Mouse (Mus musculus) thymus, adult 2 months (tissue): ENCODE measurements around the gene Osbp. TPM values are rescaled to one million over a fixed set of nuclear protein-coding genes. Genes with fewer than 3 reads are reported as not detected.
A peak's percentile ranks its signal among the peaks of the same experiment; 100 is the strongest.

ENCODE experiments used
- DNase-seq: peaks from one replicate; pipeline ENCODE4 v3.0.0; 2021
- H3K27ac ChIP-seq: fragments of 200-500 bp; 2 replicates; pipeline ENCODE4 v1.5.1; 2012; ENCODE audit warnings: low read length, control low read depth; ENCODE audit not compliant: control insufficient read depth, insufficient read depth
- H3K27me3 ChIP-seq: fragments of 200-500 bp; 2 replicates; pipeline ENCODE4 v1.6.1; 2012; ENCODE audit warnings: mild to moderate bottlenecking, low read length, moderate library complexity, mixed read lengths; ENCODE audit not compliant: control insufficient read depth, insufficient read depth
- H3K36me3 ChIP-seq: fragments of 200-500 bp; 2 replicates; pipeline ENCODE4 v1.6.1; 2012; ENCODE audit warnings: mild to moderate bottlenecking, low read length, moderate library complexity; ENCODE audit not compliant: control insufficient read depth, insufficient read depth
- H3K4me1 ChIP-seq: fragments of 200-500 bp; replicated peaks from 2 replicates; pipeline ENCODE4 v1.6.1; 2012; ENCODE audit warnings: low read length; ENCODE audit not compliant: control insufficient read depth, insufficient read depth
- H3K4me3 ChIP-seq: fragments of 200-500 bp; 2 replicates; pipeline ENCODE4 v1.5.1; 2012; ENCODE audit warnings: mild to moderate bottlenecking, low read length, control low read depth, moderate library complexity; ENCODE audit not compliant: control insufficient read depth, insufficient read depth
- CTCF ChIP-seq: fragments of 200-500 bp; IDR thresholded peaks from 2 replicates; pipeline ENCODE4 v1.5.1; 2012; ENCODE audit warnings: mild to moderate bottlenecking, control low read depth, low read length, moderate library complexity, borderline replicate concordance; ENCODE audit not compliant: control insufficient read depth, poor library complexity, insufficient read depth; ENCODE audit errors: extremely low read depth
- POLR2A ChIP-seq: fragments of 200-500 bp; IDR thresholded peaks from 2 replicates; pipeline ENCODE4 v1.6.1; 2012; ENCODE audit warnings: mild to moderate bottlenecking, low read length, control low read depth, moderate library complexity; ENCODE audit not compliant: control insufficient read depth, poor library complexity, insufficient read depth; ENCODE audit errors: extremely low read depth
- WGBS: fragments of 180-500 bp; shearing (Covaris S2); methylation state at CpG from one replicate; pipeline ENCODE4 v1.1.7; 2018; 5-methylcytosine and 5-hydroxymethylcytosine counted together
- polyA plus RNA-seq: library from polyadenylated mRNA; depleted of rRNA; stranded (reverse); fragments of >200 nt; gene quantifications from 2 replicates; pipeline ENCODE4 v1.2.3, GENCODE M21; 2012

The Osbp gene
- polyA plus RNA-seq, 1 experiment: 24.5 TPM

DNA sequence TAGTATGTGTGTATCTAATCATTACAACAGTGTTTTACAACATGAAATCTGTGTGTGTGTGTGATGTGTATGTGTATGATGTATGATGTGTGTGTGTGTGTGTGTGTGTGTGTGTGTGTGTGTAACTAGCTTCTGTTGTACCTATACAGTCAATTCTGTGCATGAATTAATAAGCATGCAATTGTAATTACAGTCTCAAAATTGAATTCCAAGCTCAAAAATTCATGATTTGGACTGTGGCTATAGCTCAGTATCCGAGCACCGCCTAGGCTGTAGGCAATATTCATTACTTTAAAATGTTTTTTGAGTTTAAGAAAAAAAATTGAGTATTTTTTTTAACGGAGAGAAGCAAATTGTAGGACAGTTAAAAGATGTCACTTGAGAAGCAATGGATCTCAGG is 35.9 kb downstream of the Osbp start:
- no peak for TF ChIP-seq POLR2A
- TF ChIP-seq CTCF: no peak
- no peak for DNase-seq

DNA sequence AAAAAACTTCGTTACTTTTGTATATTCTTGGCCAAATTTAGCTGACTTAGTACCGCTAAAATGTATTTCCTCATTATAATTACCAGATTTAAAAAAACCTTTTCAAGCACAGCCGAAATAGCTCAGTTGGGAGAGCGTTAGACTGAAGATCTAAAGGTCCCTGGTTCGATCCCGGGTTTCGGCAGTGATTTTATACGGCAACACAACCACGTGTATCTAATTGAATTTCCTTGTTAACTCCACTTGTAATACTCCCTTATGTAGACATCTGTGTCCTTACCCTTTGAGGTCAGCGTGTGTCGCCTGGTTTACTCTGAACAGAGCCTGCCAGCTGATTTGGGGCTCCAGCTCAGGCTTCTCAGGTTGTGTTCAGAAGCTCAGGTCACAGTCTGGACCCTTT is 36.4 kb downstream of the Osbp start:
- 2% methylated on average over 11 of the region's 11 CpGs for WGBS
- H3K36me3 ChIP-seq: no peaks in the 10 kb centered on the region
- peak; percentile 64 for DNase-seq
- H3K27me3 ChIP-seq: no peaks in the 10 kb centered on the region
- peaks cover 7% of the 10 kb centered on the region for H3K4me1 ChIP-seq
- H3K27ac ChIP-seq: no peak overlapping the region
- H3K4me3 ChIP-seq: no peak overlapping the region
- TF ChIP-seq POLR2A (no peak), CTCF (no peak)

More for the DNA sequence above, 35.9 kb downstream of the Osbp start:
- Histone ChIP-seq H3K27me3 (no peaks in the 10 kb centered on the region), H3K27ac (no peak overlapping the region), H3K4me1 (peaks cover 7% of the 10 kb centered on the region), H3K36me3 (no peaks in the 10 kb centered on the region), H3K4me3 (no peak overlapping the region)
- WGBS: 33% methylated on average over 3 of the region's 3 CpGs

DNA sequence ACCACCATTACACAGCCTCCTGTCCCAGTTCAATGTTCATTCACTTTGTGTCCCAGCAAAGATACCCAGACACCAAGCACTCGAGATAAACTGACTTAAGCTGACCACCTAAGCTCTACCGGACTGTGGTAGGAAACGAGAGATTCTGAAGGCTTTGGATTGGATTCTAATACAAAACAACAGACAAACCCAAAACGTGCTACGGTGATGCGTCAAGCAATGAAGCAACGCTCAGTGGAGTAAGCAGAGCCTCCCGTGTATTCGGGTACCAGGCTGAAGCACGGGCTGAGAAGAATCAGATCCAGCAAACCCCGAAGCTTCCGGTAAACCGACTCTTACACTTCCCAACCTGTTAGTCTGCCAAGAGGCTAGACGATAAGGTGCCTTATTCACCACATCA is 37.0 kb downstream of the Osbp start:
- Histone ChIP-seq H3K36me3 (no peaks in the 10 kb centered on the region), H3K27me3 (no peaks in the 10 kb centered on the region), H3K4me1 (peaks cover 7% of the 10 kb centered on the region), H3K27ac (no peak overlapping the region), H3K4me3 (no peak overlapping the region)
- TF ChIP-seq CTCF: no peak
- no peak for TF ChIP-seq POLR2A
- 81% methylated on average over 14 of the region's 14 CpGs for WGBS
- no peak for DNase-seq

DNA sequence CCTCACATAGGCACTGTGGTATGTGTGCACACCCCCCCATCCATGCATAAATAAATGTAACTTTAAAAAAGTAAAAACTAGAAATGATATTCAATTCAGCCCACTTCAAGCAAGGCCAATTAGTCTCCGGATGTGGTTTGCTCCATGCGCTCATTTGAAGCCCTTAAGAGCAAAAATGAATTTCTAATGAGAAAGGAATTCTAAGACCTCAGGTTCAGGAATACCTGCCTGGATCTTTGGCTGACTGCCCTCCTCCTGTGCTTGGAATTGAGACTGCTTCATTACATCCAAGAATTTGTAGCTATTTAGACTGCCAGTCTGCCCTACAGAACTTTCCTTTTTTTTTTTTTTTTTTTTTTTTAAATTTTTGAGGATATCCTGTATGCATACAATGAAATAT is 37.8 kb downstream of the Osbp start:
- H3K36me3 ChIP-seq: no peaks in the 10 kb centered on the region
- DNase-seq: no peak
- WGBS: 93% methylated on average over 2 of the region's 2 CpGs
- H3K27ac ChIP-seq: no peak overlapping the region
- TF ChIP-seq CTCF (no peak), POLR2A (no peak)
- H3K4me3 ChIP-seq: no peak overlapping the region
- no peaks in the 10 kb centered on the region for H3K27me3 ChIP-seq
- H3K4me1 ChIP-seq: peaks cover 7% of the 10 kb centered on the region

DNA sequence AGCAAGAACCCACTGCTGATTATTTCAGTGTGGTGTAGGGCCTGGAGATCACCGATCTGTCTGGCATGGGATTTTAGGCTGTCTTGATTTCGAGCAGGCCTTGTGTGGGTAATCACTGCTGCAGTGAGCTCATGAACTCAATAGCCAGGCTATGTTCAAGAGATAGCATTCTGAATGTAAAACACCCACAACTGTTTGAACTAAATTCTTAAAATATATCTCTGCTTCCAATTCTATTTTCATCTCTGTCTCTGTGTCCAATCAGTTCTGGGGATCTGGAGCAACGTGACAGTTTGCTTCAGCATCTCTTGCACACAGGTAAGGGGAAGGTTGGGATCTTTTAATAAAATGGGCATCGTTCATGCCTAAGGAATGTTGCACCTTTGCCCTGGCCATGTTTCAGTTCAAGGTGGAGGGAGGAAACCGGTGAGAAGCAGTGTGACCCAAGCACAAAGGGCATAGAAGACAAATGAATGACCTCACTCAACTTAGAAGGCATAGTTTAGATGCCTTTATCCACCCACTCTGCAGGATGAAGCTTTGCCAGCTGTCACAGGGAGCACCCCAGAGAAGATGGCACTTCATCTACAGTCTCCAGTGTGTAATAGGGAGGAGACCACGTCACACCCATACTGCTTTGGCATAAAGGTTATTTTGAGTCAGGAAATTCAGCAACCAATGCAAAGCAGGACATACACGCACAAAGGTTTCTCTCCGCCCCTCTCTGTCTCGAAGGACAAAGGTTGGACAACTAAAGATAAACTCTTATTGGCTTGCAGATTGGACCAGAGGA is 38.7 kb downstream of the Osbp start:
- no peaks in the 10 kb centered on the region for H3K36me3 ChIP-seq
- no peaks in the 10 kb centered on the region for H3K27me3 ChIP-seq
- no peak overlapping the region for H3K4me3 ChIP-seq
- no peak overlapping the region for H3K27ac ChIP-seq
- DNase-seq: no peak
- WGBS: 61% methylated on average over 9 of the region's 9 CpGs
- peaks cover 7% of the 10 kb centered on the region for H3K4me1 ChIP-seq
- TF ChIP-seq CTCF: no peak
- no peak for TF ChIP-seq POLR2A

DNA sequence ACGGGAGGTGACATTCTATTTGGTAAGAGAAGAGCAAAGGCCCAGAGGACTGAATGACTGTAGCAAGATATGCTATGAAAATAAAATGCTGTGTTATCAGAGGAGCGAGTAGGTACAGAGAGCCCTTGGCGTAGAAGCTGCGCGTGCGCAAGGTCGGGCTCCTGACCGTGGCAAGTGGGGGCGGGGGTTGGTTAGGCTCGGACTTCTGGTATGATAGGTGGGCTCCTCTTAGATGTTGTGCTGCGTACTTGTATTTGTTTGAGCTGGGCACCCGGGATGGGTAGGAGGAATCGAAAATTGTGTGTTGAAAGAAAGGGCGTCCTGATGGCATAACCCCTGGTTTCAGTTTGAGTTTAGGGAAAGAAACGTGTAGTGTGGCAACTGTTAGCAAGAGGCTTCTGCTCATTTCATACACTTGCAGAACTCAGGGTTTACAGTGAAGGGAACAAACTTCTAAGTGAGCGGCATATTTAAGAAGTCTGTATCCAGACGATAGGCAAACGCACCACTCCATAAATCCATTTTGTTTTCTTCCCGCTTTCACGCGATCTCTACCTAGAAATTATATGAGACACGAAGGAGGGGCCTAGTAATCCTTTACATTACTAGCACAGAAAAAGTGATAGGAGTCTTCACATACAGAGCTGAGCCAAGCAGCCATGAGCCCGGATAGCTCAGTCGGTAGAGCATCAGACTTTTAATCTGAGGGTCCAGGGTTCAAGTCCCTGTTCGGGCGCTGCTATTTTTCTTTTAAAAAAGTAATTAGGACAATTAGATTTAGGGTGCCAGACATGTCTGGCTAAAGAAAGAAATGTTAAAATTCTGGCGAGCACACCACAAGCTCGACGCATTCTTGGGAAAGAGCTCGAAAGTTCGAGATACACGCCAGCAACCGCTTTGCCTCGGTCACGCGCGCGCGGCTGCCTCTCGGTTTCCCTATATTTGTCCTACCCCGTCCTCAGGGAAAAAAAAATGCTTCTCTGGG is 39.9 kb downstream of the Osbp start:
- WGBS: under 1% methylated on average over 41 of the region's 41 CpGs

More for the DNA sequence above, 39.9 kb downstream of the Osbp start:
- H3K4me3 ChIP-seq: peak overlapping the region; percentile 81
- DNase-seq: peak; percentile 81
- peak overlapping the region; percentile 36; the same call in 1 of the 2 replicates for H3K27ac ChIP-seq
- peaks cover 13% of the 10 kb centered on the region for H3K4me1 ChIP-seq
- TF ChIP-seq CTCF (no peak), POLR2A (no peak)
- no peaks in the 10 kb centered on the region for H3K36me3 ChIP-seq
- H3K27me3 ChIP-seq: no peaks in the 10 kb centered on the region
